Mouse (Mus musculus): ENCODE results near the gene Mtmr11. TPM values are rescaled to one million over a fixed set of nuclear protein-coding genes. Genes with fewer than 3 reads are reported as not detected.

Mtmr11 gene
- total RNA-seq (2014; fragmentation: Nextera tagmentation) = 5.7 TPM in 1 of 2 replicates, not detected in the other
- total RNA-seq (2017) = 2.7 and 3.5 TPM in 2 replicates
- not detected in 2 replicates for polyA plus RNA-seq (2012)

DNA sequence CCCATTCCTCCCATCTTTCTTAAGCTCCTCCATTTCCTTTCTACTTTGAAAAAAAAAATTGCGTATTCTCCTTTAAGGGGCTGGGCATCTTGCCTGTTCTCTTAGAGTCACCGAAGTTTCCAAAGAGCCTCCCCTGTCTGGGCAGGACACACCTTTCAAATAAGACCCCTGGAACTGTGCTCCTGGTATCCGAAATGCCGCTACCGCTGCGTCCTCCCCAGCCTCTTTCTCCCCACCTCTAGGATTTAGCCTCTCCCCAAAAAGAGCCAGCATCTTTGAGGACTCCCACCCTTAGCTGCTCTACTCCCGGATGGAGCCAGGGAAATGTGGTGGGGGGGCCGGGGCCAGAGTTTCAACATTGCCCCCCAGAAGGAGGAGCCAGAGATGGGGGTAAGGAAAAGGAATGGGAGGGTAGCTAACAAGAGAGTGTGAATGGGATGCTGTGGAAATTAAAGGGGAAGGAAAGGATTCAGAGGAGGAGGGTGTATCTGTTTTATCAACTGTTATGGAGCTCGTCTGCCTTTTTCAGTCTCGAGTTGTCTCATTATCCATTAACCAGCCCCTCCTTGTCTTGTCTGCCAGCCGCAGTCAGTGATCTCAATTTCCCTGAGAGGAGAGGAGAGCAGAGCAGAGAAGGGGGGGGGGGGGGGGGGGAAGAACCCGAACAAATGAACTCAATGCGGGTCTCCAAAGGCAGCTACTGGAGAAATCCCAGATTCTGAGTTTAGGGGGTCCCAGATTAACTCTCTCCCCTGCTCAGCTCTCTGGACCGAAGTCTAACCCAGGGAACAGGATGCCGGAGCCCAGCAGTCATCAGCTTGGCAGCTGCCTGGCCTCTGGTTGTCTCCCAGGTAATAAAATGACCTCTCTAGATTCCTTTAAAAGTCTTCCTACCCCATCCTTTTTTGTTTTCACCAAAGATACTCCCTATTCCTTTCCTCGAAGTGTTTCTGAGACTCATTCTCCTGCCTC is at the start of gene Mtmr11:
Mtmr11 (plus strand) TSS at position 136 of the 972 bp plus-strand sequence.
- no peak for ATAC-seq (ENCODE audit: extremely low read depth, insufficient number of reproducible peaks, low FRiP score, poor library complexity, severe bottlenecking)
- no peak for DNase-seq (ENCODE audit: low spot score)
- H3K4me3 ChIP-seq (ENCODE audit: low read depth, low read length) = no peak within 1 kb of the TSS; the same call in 1 of the 2 replicates
- no peaks in the 10 kb centered on the region for H3K9me3 ChIP-seq (replicated peaks)
- H3K27me3 ChIP-seq (ENCODE audit: insufficient read depth, low read length) = peaks cover 52% of the 10 kb centered on the region
- TF ChIP-seq GATA1 (IDR thresholded peaks at IDR 0.05; ENCODE audit: borderline replicate concordance, low read length) = no peak
- TF ChIP-seq POLR2AphosphoS5 (IDR thresholded peaks at IDR 0.05; ENCODE audit: insufficient replicate concordance, low read depth, low read length) = no peak
- TF ChIP-seq GATA2 (IDR thresholded peaks at IDR 0.05; ENCODE audit: borderline replicate concordance, low read depth, low read length) = no peak
- no peak for TF ChIP-seq TAL1 (conservative IDR thresholded peaks at IDR 0.05; ENCODE audit: low read depth, low read length)
- no peak for TF ChIP-seq CTCF (IDR thresholded peaks at IDR 0.05; ENCODE audit: low read depth, low read length)
- H3K4me1 ChIP-seq (ENCODE audit: insufficient read depth, low read depth, low read length) = peaks cover 19% of the 10 kb centered on the region
- peaks cover under 1% of the 10 kb centered on the region for H3K36me3 ChIP-seq (replicated peaks)

- DNase-seq (ENCODE audit: low spot score) = no peak
- peaks cover 6% of the 10 kb centered on the region for H3K4me1 ChIP-seq (ENCODE audit: insufficient read depth, low read depth, low read length)
- no peak for ATAC-seq (ENCODE audit: extremely low read depth, insufficient number of reproducible peaks, low FRiP score, poor library complexity, severe bottlenecking)
- H3K27me3 ChIP-seq (ENCODE audit: insufficient read depth, low read length) = no peaks in the 10 kb centered on the region
- H3K4me3 ChIP-seq (ENCODE audit: low read depth, low read length) = no peak overlapping the region
- TF ChIP-seq GATA2 (IDR thresholded peaks at IDR 0.05; ENCODE audit: borderline replicate concordance, low read depth, low read length) = no peak
- no peak for TF ChIP-seq TAL1 (conservative IDR thresholded peaks at IDR 0.05; ENCODE audit: low read depth, low read length)
- no peak for TF ChIP-seq POLR2AphosphoS5 (IDR thresholded peaks at IDR 0.05; ENCODE audit: insufficient replicate concordance, low read depth, low read length)
- TF ChIP-seq GATA1 (IDR thresholded peaks at IDR 0.05; ENCODE audit: borderline replicate concordance, low read length) = no peak
- TF ChIP-seq CTCF (IDR thresholded peaks at IDR 0.05; ENCODE audit: low read depth, low read length) = no peak
- no peaks in the 10 kb centered on the region for H3K9me3 ChIP-seq (replicated peaks)
- peaks cover 55% of the 10 kb centered on the region for H3K36me3 ChIP-seq (replicated peaks)
Measured at GRCm38 (mm10) chr3:96113251-96113650, 48.6 kb upstream of the Mtmr11 start.

DNA sequence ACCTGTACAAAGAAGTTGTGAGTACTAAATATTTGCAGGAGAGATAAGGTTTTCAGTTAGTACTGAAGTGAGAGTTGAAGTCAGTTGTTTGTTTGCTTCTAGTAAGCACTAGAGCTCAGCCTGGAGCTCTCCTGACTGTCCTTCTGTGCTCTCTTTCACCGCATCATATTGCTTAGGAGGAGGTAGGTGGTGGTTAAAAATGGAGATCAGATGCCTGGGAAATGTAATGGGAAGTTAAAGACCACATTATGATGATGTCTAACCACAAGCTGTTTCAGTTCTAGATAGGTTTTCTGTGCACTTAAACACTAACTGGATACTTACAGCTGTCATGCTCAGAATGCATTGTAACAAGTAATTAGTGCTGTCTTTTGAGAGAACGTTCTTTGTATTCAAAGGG is 43.7 kb upstream of the Mtmr11 start:
- H3K36me3 ChIP-seq (replicated peaks) = peaks cover 46% of the 10 kb centered on the region
- DNase-seq (ENCODE audit: low spot score) (no peak), ATAC-seq (ENCODE audit: extremely low read depth, insufficient number of reproducible peaks, low FRiP score, poor library complexity, severe bottlenecking) (no peak)
- TF ChIP-seq POLR2AphosphoS5 (IDR thresholded peaks at IDR 0.05; ENCODE audit: insufficient replicate concordance, low read depth, low read length) (no peak), CTCF (IDR thresholded peaks at IDR 0.05; ENCODE audit: low read depth, low read length) (no peak), GATA2 (IDR thresholded peaks at IDR 0.05; ENCODE audit: borderline replicate concordance, low read depth, low read length) (no peak), GATA1 (IDR thresholded peaks at IDR 0.05; ENCODE audit: borderline replicate concordance, low read length) (no peak), TAL1 (conservative IDR thresholded peaks at IDR 0.05; ENCODE audit: low read depth, low read length) (no peak)
- H3K4me3 ChIP-seq (ENCODE audit: low read depth, low read length) = no peak overlapping the region
- no peaks in the 10 kb centered on the region for H3K9me3 ChIP-seq (replicated peaks)
- H3K4me1 ChIP-seq (ENCODE audit: insufficient read depth, low read depth, low read length) = peaks cover 7% of the 10 kb centered on the region
- no peaks in the 10 kb centered on the region for H3K27me3 ChIP-seq (ENCODE audit: insufficient read depth, low read length)

DNA sequence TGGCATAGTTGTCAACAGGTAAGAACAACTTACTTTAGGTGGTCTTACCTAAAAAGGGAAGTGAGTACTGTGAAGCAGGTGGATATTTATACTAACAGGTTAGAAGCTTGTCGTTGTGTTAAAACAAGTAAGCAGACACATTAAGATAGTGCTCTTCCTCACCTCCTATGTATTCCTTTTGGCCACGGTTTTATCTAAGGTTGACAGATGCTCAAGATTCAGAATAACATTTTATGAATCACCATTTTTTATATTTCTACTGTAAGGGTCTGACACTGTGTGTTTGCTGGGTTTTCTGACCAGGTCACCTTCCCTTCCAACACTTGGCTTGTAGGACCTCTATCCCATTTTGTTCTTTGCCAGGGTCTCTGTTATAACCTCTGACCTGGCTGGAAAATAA is 43.1 kb upstream of the Mtmr11 start:
- TF ChIP-seq GATA2 (IDR thresholded peaks at IDR 0.05; ENCODE audit: borderline replicate concordance, low read depth, low read length) (no peak), TAL1 (conservative IDR thresholded peaks at IDR 0.05; ENCODE audit: low read depth, low read length) (no peak), GATA1 (IDR thresholded peaks at IDR 0.05; ENCODE audit: borderline replicate concordance, low read length) (no peak), CTCF (IDR thresholded peaks at IDR 0.05; ENCODE audit: low read depth, low read length) (no peak), POLR2AphosphoS5 (IDR thresholded peaks at IDR 0.05; ENCODE audit: insufficient replicate concordance, low read depth, low read length) (no peak)
- Histone ChIP-seq H3K4me1 (ENCODE audit: insufficient read depth, low read depth, low read length) (peaks cover 7% of the 10 kb centered on the region), H3K27me3 (ENCODE audit: insufficient read depth, low read length) (no peaks in the 10 kb centered on the region), H3K9me3 (replicated peaks) (no peaks in the 10 kb centered on the region), H3K36me3 (replicated peaks) (peaks cover 40% of the 10 kb centered on the region), H3K4me3 (ENCODE audit: low read depth, low read length) (no peak overlapping the region)
- DNase-seq (ENCODE audit: low spot score) (no peak), ATAC-seq (ENCODE audit: extremely low read depth, insufficient number of reproducible peaks, low FRiP score, poor library complexity, severe bottlenecking) (no peak)

DNA sequence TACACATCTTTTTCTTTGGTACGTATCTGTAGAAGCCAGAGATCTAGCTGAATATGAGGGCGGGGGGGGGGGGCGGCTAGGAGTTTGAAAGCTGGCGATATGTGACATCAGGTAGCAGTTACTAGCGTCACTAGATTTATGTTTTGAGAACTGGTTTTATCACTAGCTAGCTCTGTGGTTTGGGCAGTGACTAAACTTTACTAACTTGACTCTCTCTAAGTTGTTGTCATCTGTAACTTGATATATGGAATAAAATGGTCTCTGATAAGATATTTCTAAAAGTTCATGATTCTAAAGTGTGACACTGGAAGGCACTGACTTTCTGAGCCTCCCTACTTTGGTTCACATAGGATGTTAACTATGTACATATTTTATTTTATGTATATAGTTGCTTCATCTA is 37.6 kb upstream of the Mtmr11 start:
- Histone ChIP-seq H3K4me3 (ENCODE audit: low read depth, low read length) (no peak overlapping the region), H3K4me1 (ENCODE audit: insufficient read depth, low read depth, low read length) (0 out of 2 replicates have a peak, but pooled peaks cover under 1% of the 10 kb centered on the region), H3K9me3 (replicated peaks) (no peaks in the 10 kb centered on the region), H3K27me3 (ENCODE audit: insufficient read depth, low read length) (no peaks in the 10 kb centered on the region), H3K36me3 (replicated peaks) (peaks cover 25% of the 10 kb centered on the region)
- DNase-seq (ENCODE audit: low spot score) (no peak), ATAC-seq (ENCODE audit: extremely low read depth, insufficient number of reproducible peaks, low FRiP score, poor library complexity, severe bottlenecking) (no peak)
- TF ChIP-seq POLR2AphosphoS5 (IDR thresholded peaks at IDR 0.05; ENCODE audit: insufficient replicate concordance, low read depth, low read length) = no peak
- no peak for TF ChIP-seq TAL1 (conservative IDR thresholded peaks at IDR 0.05; ENCODE audit: low read depth, low read length)
- no peak for TF ChIP-seq GATA2 (IDR thresholded peaks at IDR 0.05; ENCODE audit: borderline replicate concordance, low read depth, low read length)
- TF ChIP-seq CTCF (IDR thresholded peaks at IDR 0.05; ENCODE audit: low read depth, low read length) = no peak
- no peak for TF ChIP-seq GATA1 (IDR thresholded peaks at IDR 0.05; ENCODE audit: borderline replicate concordance, low read length)

DNA sequence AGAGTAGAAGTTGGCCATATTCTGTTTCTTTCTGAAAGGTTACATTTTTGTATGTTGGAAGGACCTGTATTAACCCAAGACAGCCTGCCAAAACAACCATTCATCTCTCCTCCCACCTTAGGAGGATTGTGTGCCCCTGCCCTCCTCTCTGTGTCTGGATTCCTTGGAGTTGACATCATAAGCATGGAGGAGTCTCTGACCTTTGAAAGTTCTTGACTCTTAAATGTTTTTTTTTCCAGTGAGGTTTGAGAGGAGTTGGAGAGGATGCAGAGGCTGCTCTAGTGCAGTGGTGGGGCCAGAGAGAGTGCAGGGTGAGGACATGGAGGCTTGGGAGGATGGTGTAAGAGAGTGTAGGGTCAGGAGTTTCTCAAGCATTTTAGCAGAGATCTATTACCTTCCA is 33.7 kb upstream of the Mtmr11 start:
- Histone ChIP-seq H3K27me3 (ENCODE audit: insufficient read depth, low read length) (no peaks in the 10 kb centered on the region), H3K9me3 (replicated peaks) (no peaks in the 10 kb centered on the region), H3K4me3 (ENCODE audit: low read depth, low read length) (no peak overlapping the region), H3K36me3 (replicated peaks) (peaks cover 26% of the 10 kb centered on the region), H3K4me1 (ENCODE audit: insufficient read depth, low read depth, low read length) (peaks cover 7% of the 10 kb centered on the region)
- ATAC-seq (ENCODE audit: extremely low read depth, insufficient number of reproducible peaks, low FRiP score, poor library complexity, severe bottlenecking) (no peak), DNase-seq (ENCODE audit: low spot score) (no peak)
- TF ChIP-seq CTCF (IDR thresholded peaks at IDR 0.05; ENCODE audit: low read depth, low read length) (no peak), GATA2 (IDR thresholded peaks at IDR 0.05; ENCODE audit: borderline replicate concordance, low read depth, low read length) (no peak), POLR2AphosphoS5 (IDR thresholded peaks at IDR 0.05; ENCODE audit: insufficient replicate concordance, low read depth, low read length) (no peak), TAL1 (conservative IDR thresholded peaks at IDR 0.05; ENCODE audit: low read depth, low read length) (no peak), GATA1 (IDR thresholded peaks at IDR 0.05; ENCODE audit: borderline replicate concordance, low read length) (no peak)
